Mouse (Mus musculus): ENCODE data around the gene Pla2g15. TPM values are rescaled to one million over a fixed set of nuclear protein-coding genes. Genes with fewer than 3 reads are reported as not detected.

The Pla2g15 gene
- polyA plus RNA-seq, 1 experiment from 2014 or later = 18.4 TPM

GRCm38 (mm10) chr8:106127882-106128410, 22.3 kb upstream of the Pla2g15 start:
- H3K9ac ChIP-seq = no peak overlapping the region
- no peak overlapping the region for H3K4me3 ChIP-seq
- ATAC-seq (ENCODE audit: low FRiP score, low read depth) = no peak
- 93% methylated on average over 10 of the region's 10 CpGs for WGBS
- H3K4me2 ChIP-seq (replicated peaks) = no peak overlapping the region
- H3K27ac ChIP-seq = no peak overlapping the region
- peaks cover 47% of the 10 kb centered on the region for H3K36me3 ChIP-seq
- H3K4me1 ChIP-seq = no peaks in the 10 kb centered on the region
- H3K9me3 ChIP-seq = no peaks in the 10 kb centered on the region
- peaks cover 4% of the 10 kb centered on the region; the same call in 1 of the 2 replicates for H3K27me3 ChIP-seq (replicated peaks)

- Histone ChIP-seq H3K4me2 (replicated peaks) (no peak overlapping the region), H3K9ac (no peak overlapping the region), H3K9me3 (no peaks in the 10 kb centered on the region), H3K4me1 (no peaks in the 10 kb centered on the region), H3K27ac (no peak overlapping the region), H3K27me3 (replicated peaks) (peaks cover 15% of the 10 kb centered on the region), H3K36me3 (peaks cover 42% of the 10 kb centered on the region), H3K4me3 (no peak overlapping the region)
- ATAC-seq (ENCODE audit: low FRiP score, low read depth) = no peak
Measured at GRCm38 (mm10) chr8:106129232-106129930, 20.8 kb upstream of the Pla2g15 start.

GRCm38 (mm10) chr8:106129997-106130396, 20.2 kb upstream of the Pla2g15 start:
- Histone ChIP-seq H3K4me1 (no peaks in the 10 kb centered on the region), H3K27ac (no peak overlapping the region), H3K36me3 (peaks cover 42% of the 10 kb centered on the region), H3K9ac (no peak overlapping the region), H3K4me3 (no peak overlapping the region), H3K27me3 (replicated peaks) (peaks cover 21% of the 10 kb centered on the region), H3K4me2 (replicated peaks) (no peak overlapping the region), H3K9me3 (no peaks in the 10 kb centered on the region)
- ATAC-seq (ENCODE audit: low FRiP score, low read depth) = no peak
- 89% methylated on average over 2 of the region's 2 CpGs for WGBS

GRCm38 (mm10) chr8:106130505-106130904, 19.7 kb upstream of the Pla2g15 start:
- H3K9ac ChIP-seq = no peak overlapping the region
- ATAC-seq (ENCODE audit: low FRiP score, low read depth) = no peak
- peaks cover 42% of the 10 kb centered on the region for H3K36me3 ChIP-seq
- H3K9me3 ChIP-seq = no peaks in the 10 kb centered on the region
- H3K4me2 ChIP-seq (replicated peaks) = no peak overlapping the region
- H3K27me3 ChIP-seq (replicated peaks) = peaks cover 26% of the 10 kb centered on the region
- WGBS = 90% methylated on average over 2 of the region's 2 CpGs
- no peak overlapping the region for H3K27ac ChIP-seq
- no peak overlapping the region for H3K4me3 ChIP-seq
- H3K4me1 ChIP-seq = peaks cover 4% of the 10 kb centered on the region; the same call in 1 of the 2 replicates

- peaks cover 31% of the 10 kb centered on the region for H3K27me3 ChIP-seq (replicated peaks)
- peaks cover 9% of the 10 kb centered on the region for H3K4me1 ChIP-seq
- no peaks in the 10 kb centered on the region for H3K9me3 ChIP-seq
- no peak overlapping the region for H3K9ac ChIP-seq
- no peak for ATAC-seq (ENCODE audit: low FRiP score, low read depth)
- WGBS = 92% methylated on average over 4 of the region's 4 CpGs
- no peak overlapping the region for H3K4me2 ChIP-seq (replicated peaks)
- no peak overlapping the region for H3K27ac ChIP-seq
- peaks cover 42% of the 10 kb centered on the region for H3K36me3 ChIP-seq
- H3K4me3 ChIP-seq = no peak overlapping the region
Measured at GRCm38 (mm10) chr8:106131021-106131420, 19.2 kb upstream of the Pla2g15 start.

- WGBS = 94% methylated on average over 7 of the region's 7 CpGs
- peaks cover 42% of the 10 kb centered on the region for H3K36me3 ChIP-seq
Measured at GRCm38 (mm10) chr8:106131488-106132222, 18.5 kb upstream of the Pla2g15 start.

GRCm38 (mm10) chr8:106132356-106132755, 17.8 kb upstream of the Pla2g15 start:
- Histone ChIP-seq H3K36me3 (peaks cover 36% of the 10 kb centered on the region), H3K4me3 (no peak overlapping the region), H3K4me1 (peaks cover 23% of the 10 kb centered on the region), H3K27ac (no peak overlapping the region), H3K9ac (no peak overlapping the region), H3K4me2 (replicated peaks) (no peak overlapping the region), H3K27me3 (replicated peaks) (peaks cover 45% of the 10 kb centered on the region), H3K9me3 (no peaks in the 10 kb centered on the region)
- ATAC-seq (ENCODE audit: low FRiP score, low read depth) = no peak
- WGBS = 94% methylated on average over 11 of the region's 11 CpGs

More at GRCm38 (mm10) chr8:106131488-106132222, 18.5 kb upstream of the Pla2g15 start:
- no peak for ATAC-seq (ENCODE audit: low FRiP score, low read depth)
- Histone ChIP-seq H3K27me3 (replicated peaks) (peaks cover 38% of the 10 kb centered on the region), H3K9ac (no peak overlapping the region), H3K9me3 (no peaks in the 10 kb centered on the region), H3K4me3 (no peak overlapping the region), H3K4me2 (replicated peaks) (no peak overlapping the region), H3K4me1 (peaks cover 16% of the 10 kb centered on the region), H3K27ac (no peak overlapping the region)

GRCm38 (mm10) chr8:106133526-106133925, 16.7 kb upstream of the Pla2g15 start:
- Histone ChIP-seq H3K9me3 (no peaks in the 10 kb centered on the region), H3K27ac (no peak overlapping the region), H3K4me1 (peaks cover 30% of the 10 kb centered on the region), H3K4me2 (replicated peaks) (no peak overlapping the region), H3K4me3 (no peak overlapping the region), H3K27me3 (replicated peaks) (peaks cover 56% of the 10 kb centered on the region), H3K9ac (no peak overlapping the region), H3K36me3 (peaks cover 28% of the 10 kb centered on the region)
- WGBS = 69% methylated on average over 13 of the region's 13 CpGs
- no peak for ATAC-seq (ENCODE audit: low FRiP score, low read depth)

GRCm38 (mm10) chr8:106133946-106134345, 16.3 kb upstream of the Pla2g15 start:
- 79% methylated on average over 6 of the region's 6 CpGs for WGBS
- no peak overlapping the region for H3K4me3 ChIP-seq
- no peak overlapping the region for H3K4me2 ChIP-seq (replicated peaks)
- peaks cover 30% of the 10 kb centered on the region for H3K4me1 ChIP-seq
- H3K9me3 ChIP-seq = no peaks in the 10 kb centered on the region
- ATAC-seq (ENCODE audit: low FRiP score, low read depth) = no peak
- no peak overlapping the region for H3K27ac ChIP-seq
- peaks cover 24% of the 10 kb centered on the region for H3K36me3 ChIP-seq
- peaks cover 60% of the 10 kb centered on the region for H3K27me3 ChIP-seq (replicated peaks)
- no peak overlapping the region for H3K9ac ChIP-seq

- H3K27me3 ChIP-seq (replicated peaks) = peaks cover 71% of the 10 kb centered on the region
- no peaks in the 10 kb centered on the region for H3K9me3 ChIP-seq
- no peak for ATAC-seq (ENCODE audit: low FRiP score, low read depth)
- no peak overlapping the region for H3K4me3 ChIP-seq
- no peak overlapping the region for H3K9ac ChIP-seq
- WGBS = 20% methylated on average over 14 of the region's 14 CpGs
- no peak overlapping the region for H3K4me2 ChIP-seq (replicated peaks)
- peaks cover 18% of the 10 kb centered on the region for H3K36me3 ChIP-seq
- peaks cover 30% of the 10 kb centered on the region for H3K4me1 ChIP-seq
- H3K27ac ChIP-seq = no peak overlapping the region
Measured at GRCm38 (mm10) chr8:106134751-106135571, 15.2 kb upstream of the Pla2g15 start.

GRCm38 (mm10) chr8:106135672-106136071, 14.5 kb upstream of the Pla2g15 start:
- Histone ChIP-seq H3K4me2 (replicated peaks) (peak overlapping the region; percentile 71), H3K4me1 (peaks cover 30% of the 10 kb centered on the region), H3K4me3 (0 out of 2 replicates have a peak overlapping the region, but pooled peaks have one; percentile 37), H3K27ac (no peak overlapping the region), H3K9ac (no peak overlapping the region), H3K27me3 (replicated peaks) (peaks cover 72% of the 10 kb centered on the region), H3K9me3 (no peaks in the 10 kb centered on the region), H3K36me3 (peaks cover 11% of the 10 kb centered on the region)
- no peak for ATAC-seq (ENCODE audit: low FRiP score, low read depth)
- 5% methylated on average over 19 of the region's 19 CpGs for WGBS
